Mouse (Mus musculus): ENCODE measurements around the gene Cdc27. TPM values are rescaled to one million over a fixed set of nuclear protein-coding genes. Genes with fewer than 3 reads are reported as not detected.

The Cdc27 gene
- polyA plus RNA-seq (2014; fragmentation: Nextera tagmentation; extraction: Ambion mirVana) = 44.4 and 46.9 TPM in 2 replicates

- WGBS = 1% methylated on average over 35 of the region's 35 CpGs
- no peaks in the 10 kb centered on the region for H3K27me3 ChIP-seq (ENCODE audit: control insufficient read depth, insufficient read depth, low read length)
- peaks cover 14% of the 10 kb centered on the region for H3K4me1 ChIP-seq (replicated peaks; ENCODE audit: control insufficient read depth, insufficient read depth, low read length)
- H3K36me3 ChIP-seq (replicated peaks; ENCODE audit: control insufficient read depth, insufficient read depth) = no peaks in the 10 kb centered on the region
- H3K9ac ChIP-seq = peak within 1 kb of the TSS; percentile 97
- peak within 1 kb of the TSS; percentile 64 for H3K4me2 ChIP-seq (replicated peaks)
- H3K4me3 ChIP-seq (replicated peaks; ENCODE audit: low read length) = peak within 1 kb of the TSS; percentile 76
- ATAC-seq (ENCODE audit: low FRiP score) = peak; percentile 96
- H3K9me3 ChIP-seq (ENCODE audit: control insufficient read depth, low read length) = no peaks in the 10 kb centered on the region
- H3K27ac ChIP-seq = peak within 1 kb of the TSS; percentile 84
- peak; percentile 100 for DNase-seq (ENCODE audit: low spot score)
Observed at GRCm38 (mm10) chr11:104550406-104550974, at the start of gene Cdc27, which contains the start of gene Myl4. TSS of gene Cdc27 (minus strand) at chr11:104550620. TSS of gene Myl4 (plus strand) at chr11:104550663.

- ATAC-seq (ENCODE audit: low FRiP score) (no peak), DNase-seq (ENCODE audit: low spot score) (no peak)
- no peaks in the 10 kb centered on the region for H3K4me1 ChIP-seq (replicated peaks; ENCODE audit: control insufficient read depth, insufficient read depth, low read length)
- H3K9ac ChIP-seq = no peak overlapping the region
- no peak overlapping the region for H3K4me2 ChIP-seq (replicated peaks)
- 89% methylated on average over 13 of the region's 13 CpGs for WGBS
- H3K4me3 ChIP-seq (replicated peaks; ENCODE audit: low read length) = no peak overlapping the region
- no peaks in the 10 kb centered on the region for H3K9me3 ChIP-seq (ENCODE audit: control insufficient read depth, low read length)
- H3K36me3 ChIP-seq (replicated peaks; ENCODE audit: control insufficient read depth, insufficient read depth) = no peaks in the 10 kb centered on the region
- H3K27ac ChIP-seq = no peak overlapping the region
- no peaks in the 10 kb centered on the region for H3K27me3 ChIP-seq (ENCODE audit: control insufficient read depth, insufficient read depth, low read length)
Observed at GRCm38 (mm10) chr11:104599265-104599945, 49.0 kb upstream of the Cdc27 start.

DNA sequence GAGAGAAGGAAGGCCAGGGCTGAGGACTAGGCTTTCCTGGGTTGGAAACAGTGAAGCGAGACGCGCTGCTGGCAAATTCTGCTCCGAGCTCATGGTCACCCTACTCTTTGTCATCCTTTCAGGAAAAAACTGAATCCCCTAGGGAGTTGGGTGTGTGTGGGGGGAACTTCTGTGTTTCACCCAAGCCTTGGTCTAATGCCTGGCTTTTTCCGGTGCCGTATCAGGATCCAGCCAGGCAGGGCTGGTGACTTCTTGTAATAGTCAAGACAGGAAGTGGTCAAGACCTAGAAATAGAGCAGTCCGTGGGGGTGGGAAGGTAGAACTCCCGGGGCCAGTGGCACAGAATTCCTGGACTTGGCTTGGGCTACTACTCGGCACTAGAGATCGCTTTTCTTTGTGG lies 45.9 kb upstream of the Cdc27 start:
- H3K4me1 ChIP-seq (replicated peaks; ENCODE audit: control insufficient read depth, insufficient read depth, low read length) = no peaks in the 10 kb centered on the region
- 80% methylated on average over 10 of the region's 10 CpGs for WGBS
- H3K9me3 ChIP-seq (ENCODE audit: control insufficient read depth, low read length) = no peaks in the 10 kb centered on the region
- DNase-seq (ENCODE audit: low spot score) = no peak
- ATAC-seq (ENCODE audit: low FRiP score) = no peak
- no peak overlapping the region for H3K9ac ChIP-seq
- no peaks in the 10 kb centered on the region for H3K27me3 ChIP-seq (ENCODE audit: control insufficient read depth, insufficient read depth, low read length)
- H3K4me3 ChIP-seq (replicated peaks; ENCODE audit: low read length) = no peak overlapping the region
- no peak overlapping the region for H3K4me2 ChIP-seq (replicated peaks)
- no peaks in the 10 kb centered on the region for H3K36me3 ChIP-seq (replicated peaks; ENCODE audit: control insufficient read depth, insufficient read depth)
- no peak overlapping the region for H3K27ac ChIP-seq

- H3K4me2 ChIP-seq (replicated peaks) = no peak overlapping the region
Observed at GRCm38 (mm10) chr11:104592066-104592835, 41.8 kb upstream of the Cdc27 start.

DNA sequence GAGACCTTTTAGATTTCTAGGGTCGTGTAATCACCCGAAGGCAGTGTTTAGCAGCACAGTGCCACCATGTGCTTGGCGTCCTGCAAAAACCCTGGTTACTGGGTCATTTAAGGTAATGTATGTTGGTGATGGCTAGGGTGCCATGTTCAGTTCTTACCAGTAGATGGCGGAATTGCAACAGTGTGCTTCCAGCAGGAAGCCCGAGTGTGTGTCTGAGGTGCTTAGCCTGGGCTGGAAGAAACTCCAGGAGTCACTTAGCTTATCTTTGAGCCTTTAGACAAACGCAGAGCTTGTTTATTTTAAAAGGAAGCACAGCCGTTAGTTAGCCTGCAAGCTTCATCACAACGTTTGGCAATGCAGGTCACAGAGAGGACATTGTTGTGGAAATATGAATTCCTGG lies 39.7 kb upstream of the Cdc27 start:
- no peak overlapping the region for H3K4me2 ChIP-seq (replicated peaks)
- peaks cover 14% of the 10 kb centered on the region; the same call in 1 of the 2 replicates for H3K9me3 ChIP-seq (ENCODE audit: control insufficient read depth, low read length)
- no peak overlapping the region for H3K27ac ChIP-seq
- H3K9ac ChIP-seq = no peak overlapping the region
- no peaks in the 10 kb centered on the region for H3K27me3 ChIP-seq (ENCODE audit: control insufficient read depth, insufficient read depth, low read length)
- no peaks in the 10 kb centered on the region for H3K36me3 ChIP-seq (replicated peaks; ENCODE audit: control insufficient read depth, insufficient read depth)
- WGBS = 2% methylated on average over 8 of the region's 8 CpGs
- ATAC-seq (ENCODE audit: low FRiP score) = 0 out of 2 replicates have a peak, but pooled peaks have one; percentile 69
- DNase-seq (ENCODE audit: low spot score) = peak; percentile 92
- H3K4me1 ChIP-seq (replicated peaks; ENCODE audit: control insufficient read depth, insufficient read depth, low read length) = no peaks in the 10 kb centered on the region
- H3K4me3 ChIP-seq (replicated peaks; ENCODE audit: low read length) = no peak overlapping the region

More at GRCm38 (mm10) chr11:104592066-104592835, 41.8 kb upstream of the Cdc27 start:
- Histone ChIP-seq H3K9ac (no peak overlapping the region), H3K4me1 (replicated peaks; ENCODE audit: control insufficient read depth, insufficient read depth, low read length) (no peaks in the 10 kb centered on the region), H3K4me3 (replicated peaks; ENCODE audit: low read length) (no peak overlapping the region), H3K27ac (no peak overlapping the region), H3K27me3 (ENCODE audit: control insufficient read depth, insufficient read depth, low read length) (no peaks in the 10 kb centered on the region), H3K36me3 (replicated peaks; ENCODE audit: control insufficient read depth, insufficient read depth) (no peaks in the 10 kb centered on the region), H3K9me3 (ENCODE audit: control insufficient read depth, low read length) (peaks cover 14% of the 10 kb centered on the region; the same call in 1 of the 2 replicates)
- ATAC-seq (ENCODE audit: low FRiP score) (no peak), DNase-seq (ENCODE audit: low spot score) (no peak)
- WGBS = 80% methylated on average over 13 of the region's 13 CpGs

DNA sequence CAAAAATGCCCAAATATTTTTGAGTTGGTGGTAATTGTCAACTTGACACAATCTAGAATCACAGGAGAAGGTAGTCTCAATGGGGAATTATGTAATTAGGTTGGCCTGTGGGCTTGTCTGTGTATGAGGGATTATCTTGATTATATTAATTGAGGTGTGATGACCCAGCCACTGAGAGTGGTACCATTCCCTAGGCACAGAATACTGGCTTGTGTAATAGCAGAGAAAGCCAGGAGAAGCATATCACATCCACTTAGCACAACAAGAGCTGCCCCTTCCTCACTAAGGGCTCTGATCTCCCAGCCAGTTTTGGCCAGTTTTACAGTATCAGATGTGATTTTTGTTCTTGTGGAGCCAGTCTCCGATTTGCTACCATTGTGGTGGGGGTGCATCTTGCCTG lies 39.1 kb upstream of the Cdc27 start:
- Histone ChIP-seq H3K4me1 (replicated peaks; ENCODE audit: control insufficient read depth, insufficient read depth, low read length) (no peaks in the 10 kb centered on the region), H3K9ac (no peak overlapping the region), H3K27ac (no peak overlapping the region), H3K36me3 (replicated peaks; ENCODE audit: control insufficient read depth, insufficient read depth) (no peaks in the 10 kb centered on the region), H3K4me3 (replicated peaks; ENCODE audit: low read length) (no peak overlapping the region), H3K4me2 (replicated peaks) (no peak overlapping the region), H3K27me3 (ENCODE audit: control insufficient read depth, insufficient read depth, low read length) (no peaks in the 10 kb centered on the region), H3K9me3 (ENCODE audit: control insufficient read depth, low read length) (peaks cover 14% of the 10 kb centered on the region; the same call in 1 of the 2 replicates)
- ATAC-seq (ENCODE audit: low FRiP score) (no peak), DNase-seq (ENCODE audit: low spot score) (no peak)
- 59% methylated on average over 1 of the region's 1 CpGs for WGBS

- H3K27me3 ChIP-seq (ENCODE audit: control insufficient read depth, insufficient read depth, low read length) = no peaks in the 10 kb centered on the region
- no peak overlapping the region for H3K9ac ChIP-seq
- H3K36me3 ChIP-seq (replicated peaks; ENCODE audit: control insufficient read depth, insufficient read depth) = no peaks in the 10 kb centered on the region
- 90% methylated on average over 2 of the region's 2 CpGs for WGBS
- no peaks in the 10 kb centered on the region for H3K4me1 ChIP-seq (replicated peaks; ENCODE audit: control insufficient read depth, insufficient read depth, low read length)
- H3K27ac ChIP-seq = no peak overlapping the region
- H3K9me3 ChIP-seq (ENCODE audit: control insufficient read depth, low read length) = peaks cover 14% of the 10 kb centered on the region; the same call in 1 of the 2 replicates
- no peak overlapping the region for H3K4me2 ChIP-seq (replicated peaks)
- no peak overlapping the region for H3K4me3 ChIP-seq (replicated peaks; ENCODE audit: low read length)
- DNase-seq (ENCODE audit: low spot score) (no peak), ATAC-seq (ENCODE audit: low FRiP score) (no peak)
Observed at GRCm38 (mm10) chr11:104588513-104588912, 38.1 kb upstream of the Cdc27 start.

- peaks cover 14% of the 10 kb centered on the region; the same call in 1 of the 2 replicates for H3K9me3 ChIP-seq (ENCODE audit: control insufficient read depth, low read length)
- 97% methylated on average over 9 of the region's 9 CpGs for WGBS
- H3K4me2 ChIP-seq (replicated peaks) = no peak overlapping the region
- H3K4me1 ChIP-seq (replicated peaks; ENCODE audit: control insufficient read depth, insufficient read depth, low read length) = no peaks in the 10 kb centered on the region
- no peaks in the 10 kb centered on the region for H3K27me3 ChIP-seq (ENCODE audit: control insufficient read depth, insufficient read depth, low read length)
- H3K27ac ChIP-seq = no peak overlapping the region
- no peaks in the 10 kb centered on the region for H3K36me3 ChIP-seq (replicated peaks; ENCODE audit: control insufficient read depth, insufficient read depth)
- no peak for DNase-seq (ENCODE audit: low spot score)
- H3K4me3 ChIP-seq (replicated peaks; ENCODE audit: low read length) = no peak overlapping the region
- no peak for ATAC-seq (ENCODE audit: low FRiP score)
- no peak overlapping the region for H3K9ac ChIP-seq
Observed at GRCm38 (mm10) chr11:104587904-104588303, 37.5 kb upstream of the Cdc27 start.

- H3K4me3 ChIP-seq (replicated peaks; ENCODE audit: low read length) = no peak overlapping the region
- no peaks in the 10 kb centered on the region for H3K27me3 ChIP-seq (ENCODE audit: control insufficient read depth, insufficient read depth, low read length)
- no peak overlapping the region for H3K9ac ChIP-seq
- 72% methylated on average over 5 of the region's 5 CpGs for WGBS
- DNase-seq (ENCODE audit: low spot score) (no peak), ATAC-seq (ENCODE audit: low FRiP score) (no peak)
- H3K4me1 ChIP-seq (replicated peaks; ENCODE audit: control insufficient read depth, insufficient read depth, low read length) = no peaks in the 10 kb centered on the region
- H3K4me2 ChIP-seq (replicated peaks) = no peak overlapping the region
- H3K27ac ChIP-seq = no peak overlapping the region
- H3K36me3 ChIP-seq (replicated peaks; ENCODE audit: control insufficient read depth, insufficient read depth) = no peaks in the 10 kb centered on the region
- peaks cover 14% of the 10 kb centered on the region; the same call in 1 of the 2 replicates for H3K9me3 ChIP-seq (ENCODE audit: control insufficient read depth, low read length)
Observed at GRCm38 (mm10) chr11:104585495-104585894, 35.1 kb upstream of the Cdc27 start.
